Mouse (Mus musculus): ENCODE data around the gene Cox5a.

DNA sequence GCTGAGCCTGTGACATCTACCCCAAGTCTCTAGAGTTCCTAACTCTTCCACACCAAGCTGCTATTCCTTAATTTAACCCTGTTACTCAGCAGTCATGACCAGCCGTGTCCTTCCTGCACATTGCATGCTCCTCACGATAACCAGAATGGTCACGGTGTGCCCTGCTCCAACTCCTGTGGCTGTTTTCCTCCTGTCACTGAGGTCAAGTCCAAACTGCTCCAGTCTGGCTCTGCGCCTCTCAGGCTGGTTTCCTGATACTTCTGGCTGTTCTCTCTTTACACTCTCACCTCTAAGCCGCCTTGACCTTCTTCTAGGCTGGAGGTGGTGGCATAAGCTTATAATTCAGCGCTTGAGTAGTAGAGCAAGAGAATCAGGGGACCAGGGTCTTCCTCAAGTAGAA, 47.4 kb downstream of the Cox5a start:
- no peak for TF ChIP-seq CTCF (IDR thresholded peaks at IDR 0.05; ENCODE audit: extremely low read depth, insufficient read depth, low read length)
- no peak for TF ChIP-seq POLR2A (IDR thresholded peaks at IDR 0.05; ENCODE audit: extremely low read depth, insufficient read depth, low read length)

Measured in cortical plate, adult 2 months (tissue).